Mouse (Mus musculus) megakaryocyte, embryonic 14.5 days (primary cell): ENCODE results near the gene Fhl3. TPM values are rescaled to one million over a fixed set of nuclear protein-coding genes. Genes with fewer than 3 reads are reported as not detected.
A peak's percentile ranks its signal among the peaks of the same experiment; 100 is the strongest.

Source experiments
- H3K27me3 ChIP-seq: replicated peaks from 2 replicates; pipeline ENCODE3; 2012; ENCODE audit warnings: inconsistent platforms
- H3K36me3 ChIP-seq: replicated peaks from 2 replicates; pipeline ENCODE3; 2012; ENCODE audit warnings: low read length, inconsistent platforms, mixed read lengths
- H3K4me1 ChIP-seq: 2 replicates; pipeline ENCODE4 v1.6.1; 2012; ENCODE audit warnings: inconsistent platforms
- H3K4me3 ChIP-seq: replicated peaks from 2 replicates; pipeline ENCODE3; 2012; ENCODE audit warnings: moderate library complexity, mild to moderate bottlenecking, inconsistent platforms
- H3K9me3 ChIP-seq: 2 replicates; pipeline ENCODE4 v1.6.1; 2012; ENCODE audit warnings: inconsistent platforms
- FLI1 ChIP-seq: IDR thresholded peaks from 2 replicates; pipeline ENCODE4 v1.6.1; 2012; ENCODE audit warnings: low read length, inconsistent platforms, mixed read lengths
- GATA1 ChIP-seq: IDR thresholded peaks from 3 replicates; pipeline ENCODE4 v1.6.1; 2012; ENCODE audit warnings: mixed read lengths, low read length, inconsistent platforms, borderline replicate concordance
- polyA plus RNA-seq: library from polyadenylated mRNA; stranded (reverse); fragments of >175 nt; gene quantifications from 2 replicates; pipeline ENCODE4 v1.2.3, GENCODE M21; 2012; ENCODE audit warnings: low replicate concordance; ENCODE audit not compliant: insufficient read depth

Fhl3 gene
- polyA plus RNA-seq, result 122 and 166 TPM in 2 replicates

DNA sequence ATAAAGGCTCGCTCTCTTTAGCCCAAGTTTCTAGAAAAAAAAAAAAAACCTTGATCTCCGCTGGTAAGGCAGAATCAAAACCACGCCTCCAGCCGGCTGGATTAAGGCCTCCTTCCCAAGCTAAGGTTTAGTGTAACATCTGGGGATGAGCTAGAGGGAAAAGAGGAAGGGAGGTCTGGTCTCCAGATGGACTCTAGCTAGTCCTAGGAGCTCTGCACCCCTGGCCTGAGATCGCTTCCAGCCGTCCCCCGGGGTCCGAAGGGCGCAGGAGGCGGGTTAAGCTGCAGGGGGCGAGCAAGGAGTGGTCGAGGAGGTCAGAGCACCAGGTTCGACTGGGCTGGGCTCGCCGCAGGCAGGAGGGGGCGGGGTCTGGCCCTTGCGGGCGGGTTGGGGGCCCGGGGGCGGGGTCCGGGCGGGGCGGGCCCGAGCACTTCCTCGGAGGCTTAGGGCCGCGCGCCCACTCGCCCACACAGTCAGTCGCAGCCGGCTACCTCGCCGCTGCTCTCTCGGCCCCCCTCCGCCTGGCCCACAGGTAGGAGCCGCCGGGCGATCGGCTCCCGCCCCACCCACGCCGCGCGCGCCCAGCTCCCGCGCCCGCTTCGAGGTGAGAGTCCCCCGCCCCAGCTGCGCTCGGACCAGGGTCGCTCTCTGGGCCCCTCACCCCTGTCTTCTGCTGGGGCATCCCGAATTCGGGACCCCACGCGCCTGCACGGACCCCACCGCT lies at the start of gene Fhl3:
Gene Fhl3, plus strand, starts transcription at position 454 of the 724 bp plus-strand sequence.
- Histone ChIP-seq H3K4me3 (peak within 1 kb of the TSS; percentile 94), H3K27me3 (no peaks in the 10 kb centered on the region), H3K9me3 (no peaks in the 10 kb centered on the region), H3K36me3 (peaks cover 43% of the 10 kb centered on the region), H3K4me1 (peaks cover 89% of the 10 kb centered on the region)
- no peak for TF ChIP-seq GATA1
- no peak for TF ChIP-seq FLI1

DNA sequence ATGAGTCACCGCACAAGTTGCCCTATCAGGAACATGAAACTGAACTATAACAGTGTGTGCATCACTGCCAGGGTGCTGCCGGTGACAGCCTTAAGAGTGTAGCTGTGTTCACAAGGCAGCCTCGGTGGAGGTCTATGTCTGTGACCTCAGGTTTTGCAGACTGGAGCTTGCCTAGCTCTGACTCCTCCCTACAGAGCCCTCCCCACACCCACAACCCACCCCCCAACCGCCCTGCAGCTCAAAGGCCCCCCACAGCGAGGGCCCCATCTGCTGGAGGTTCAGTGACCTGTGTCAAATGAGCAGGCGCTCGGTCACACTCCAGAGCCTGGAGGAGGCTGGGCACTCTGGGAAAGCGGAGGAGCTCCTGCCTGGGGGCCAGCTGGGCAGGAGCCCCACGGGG lies 47.6 kb upstream of the Fhl3 start:
- no peak for TF ChIP-seq GATA1
- no peak for TF ChIP-seq FLI1
- Histone ChIP-seq H3K4me1 (peaks cover 17% of the 10 kb centered on the region), H3K9me3 (no peaks in the 10 kb centered on the region), H3K36me3 (no peaks in the 10 kb centered on the region), H3K4me3 (no peak overlapping the region), H3K27me3 (peaks cover 95% of the 10 kb centered on the region)

DNA sequence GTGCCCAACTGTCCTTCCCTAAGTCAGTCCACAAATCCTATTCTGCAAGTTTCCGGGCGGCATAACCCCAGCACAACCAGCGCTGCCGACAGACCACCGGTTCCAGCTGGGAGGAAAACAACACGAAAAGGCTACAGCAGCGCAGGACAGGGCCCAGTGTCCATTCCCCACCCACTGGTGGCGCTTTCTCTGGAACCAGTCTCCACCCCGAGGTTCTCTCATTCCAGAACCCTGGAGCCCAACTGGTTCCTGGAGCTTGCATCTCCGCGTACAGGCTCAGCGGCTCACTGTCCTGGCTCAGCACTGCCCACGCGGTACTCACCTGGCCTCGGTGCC lies 44.0 kb upstream of the Fhl3 start, which contains the start of gene Pou3f1:
Gene Pou3f1, plus strand, starts transcription at position 290 of the 336 bp plus-strand sequence.
- no peaks in the 10 kb centered on the region for H3K36me3 ChIP-seq
- peaks cover 36% of the 10 kb centered on the region for H3K4me1 ChIP-seq
- H3K9me3 ChIP-seq, result no peaks in the 10 kb centered on the region
- peak within 1 kb of the TSS; percentile 86 for H3K4me3 ChIP-seq
- no peak for TF ChIP-seq GATA1
- TF ChIP-seq FLI1, result no peak
- peaks cover 94% of the 10 kb centered on the region for H3K27me3 ChIP-seq

DNA sequence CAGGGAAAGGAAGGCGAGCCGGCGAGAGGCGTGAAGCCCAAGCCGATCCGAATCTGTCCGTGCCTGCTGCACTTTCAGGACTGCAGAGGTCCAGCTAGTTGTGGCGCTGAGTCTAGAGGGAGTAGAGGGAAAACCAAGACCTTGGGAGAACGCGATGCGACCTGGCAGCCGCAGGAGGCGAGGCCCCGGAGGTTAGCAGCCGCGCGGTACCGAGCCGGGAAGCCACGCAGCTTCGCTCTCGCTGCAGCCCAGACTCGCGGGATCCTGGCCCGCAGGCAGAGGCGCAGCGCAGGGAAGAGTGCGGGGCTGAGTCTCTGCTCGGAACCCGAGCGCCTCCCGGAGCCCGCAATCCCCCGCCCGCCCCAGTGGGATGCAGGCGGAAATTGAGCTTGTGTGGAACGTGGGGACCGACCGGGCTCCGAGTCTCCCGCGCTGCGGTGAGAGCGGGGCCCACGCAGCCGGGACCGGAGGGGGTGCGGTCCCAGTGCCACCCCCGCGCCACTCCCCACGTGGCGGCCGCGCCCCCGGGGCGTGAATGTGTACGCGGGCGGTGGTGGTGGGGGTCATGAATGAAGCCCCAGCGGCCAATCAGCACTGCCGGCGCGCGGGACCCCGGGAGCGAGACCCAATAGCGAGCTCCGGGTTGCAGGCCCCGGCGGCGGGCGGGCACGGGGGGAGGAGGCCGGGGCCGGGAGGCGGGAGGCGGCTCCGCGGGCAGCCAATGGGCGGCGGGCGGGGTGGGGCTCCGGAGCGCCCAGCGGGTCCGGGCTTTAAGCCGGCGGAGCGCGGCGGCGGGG lies 43.4 kb upstream of the Fhl3 start:
- no peaks in the 10 kb centered on the region for H3K36me3 ChIP-seq
- TF ChIP-seq GATA1 (no peak), FLI1 (no peak)
- peaks cover 36% of the 10 kb centered on the region for H3K4me1 ChIP-seq
- H3K9me3 ChIP-seq, result no peaks in the 10 kb centered on the region
- H3K4me3 ChIP-seq, result peak overlapping the region; percentile 86
- peaks cover 95% of the 10 kb centered on the region for H3K27me3 ChIP-seq

DNA sequence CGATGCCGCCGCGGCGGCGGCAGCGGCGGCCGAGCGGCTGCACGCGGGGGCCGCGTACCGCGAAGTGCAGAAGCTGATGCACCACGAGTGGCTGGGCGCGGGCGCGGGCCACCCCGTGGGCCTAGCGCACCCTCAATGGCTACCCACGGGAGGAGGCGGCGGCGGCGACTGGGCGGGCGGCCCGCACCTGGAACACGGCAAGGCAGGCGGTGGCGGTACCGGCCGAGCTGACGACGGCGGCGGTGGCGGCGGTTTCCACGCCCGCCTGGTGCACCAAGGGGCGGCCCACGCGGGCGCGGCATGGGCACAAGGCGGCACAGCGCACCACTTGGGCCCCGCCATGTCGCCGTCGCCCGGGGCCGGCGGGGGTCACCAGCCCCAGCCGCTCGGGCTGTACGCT lies 42.7 kb upstream of the Fhl3 start:
- Histone ChIP-seq H3K4me3 (peak overlapping the region; percentile 86), H3K27me3 (peaks cover 95% of the 10 kb centered on the region), H3K9me3 (no peaks in the 10 kb centered on the region), H3K4me1 (peaks cover 34% of the 10 kb centered on the region), H3K36me3 (no peaks in the 10 kb centered on the region)
- no peak for TF ChIP-seq GATA1
- no peak for TF ChIP-seq FLI1

DNA sequence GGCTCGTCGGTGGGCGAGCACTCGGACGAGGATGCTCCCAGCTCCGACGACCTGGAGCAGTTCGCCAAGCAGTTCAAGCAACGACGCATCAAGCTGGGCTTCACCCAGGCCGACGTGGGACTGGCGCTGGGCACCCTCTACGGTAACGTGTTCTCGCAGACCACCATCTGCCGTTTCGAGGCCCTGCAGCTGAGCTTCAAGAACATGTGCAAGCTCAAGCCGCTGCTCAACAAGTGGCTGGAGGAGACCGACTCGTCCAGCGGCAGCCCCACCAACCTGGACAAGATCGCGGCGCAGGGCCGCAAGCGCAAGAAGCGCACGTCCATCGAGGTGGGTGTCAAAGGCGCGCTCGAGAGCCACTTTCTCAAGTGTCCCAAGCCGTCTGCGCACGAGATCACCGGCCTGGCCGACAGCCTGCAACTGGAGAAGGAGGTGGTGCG lies 42.1 kb upstream of the Fhl3 start:
- Histone ChIP-seq H3K4me3 (peak overlapping the region; percentile 86), H3K36me3 (no peaks in the 10 kb centered on the region), H3K9me3 (no peaks in the 10 kb centered on the region), H3K4me1 (peaks cover 33% of the 10 kb centered on the region), H3K27me3 (peaks cover 95% of the 10 kb centered on the region)
- TF ChIP-seq GATA1 (no peak), FLI1 (no peak)

DNA sequence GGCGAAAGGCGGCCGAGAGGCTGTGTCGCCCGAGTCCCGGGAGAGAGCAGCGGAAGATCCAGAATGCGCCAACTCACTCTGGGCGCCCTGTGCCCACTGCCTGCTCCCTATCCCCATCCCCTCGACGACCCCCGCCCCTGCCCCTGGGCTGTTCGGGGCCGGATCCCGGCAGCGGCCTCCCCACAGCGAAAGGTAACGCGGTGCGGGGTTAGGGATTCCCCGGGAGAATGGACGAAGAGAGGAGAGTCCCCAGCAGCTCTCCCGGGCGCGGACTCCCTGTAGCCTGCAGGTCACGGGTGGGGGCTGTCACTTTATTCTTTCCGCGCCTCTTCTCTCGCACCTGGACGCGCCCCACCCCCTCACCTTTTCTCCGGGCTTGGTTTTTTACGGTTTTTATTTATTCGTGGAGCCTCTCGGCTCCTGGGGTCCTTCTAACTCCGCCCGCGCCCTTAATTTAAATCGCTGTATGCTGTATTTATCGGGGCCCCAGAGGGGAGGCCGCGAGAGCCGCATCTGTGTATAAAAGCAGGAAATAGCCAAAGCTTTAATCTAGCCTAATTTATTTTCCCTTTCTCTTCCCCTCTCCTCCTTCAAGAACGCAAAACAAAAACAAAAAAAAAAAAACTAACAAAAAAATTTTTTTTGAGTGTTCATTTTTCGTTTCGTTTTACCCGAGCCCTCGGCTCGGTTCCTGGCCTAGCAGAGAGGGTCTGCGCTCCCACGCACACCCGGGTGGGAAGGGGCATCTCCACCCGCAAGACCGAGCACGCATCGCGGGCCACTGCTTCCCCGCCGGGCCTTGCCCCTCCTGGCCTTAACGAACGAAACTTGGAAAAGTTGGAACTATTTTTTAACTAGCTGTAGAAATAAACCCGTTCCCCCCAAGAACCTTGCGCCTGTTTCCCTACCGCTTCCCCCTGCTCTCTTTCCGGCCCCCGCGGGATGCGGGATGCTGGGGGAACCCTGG lies 41.0 kb upstream of the Fhl3 start:
- Histone ChIP-seq H3K27me3 (peaks cover 97% of the 10 kb centered on the region), H3K36me3 (no peaks in the 10 kb centered on the region), H3K4me3 (peak overlapping the region; percentile 84), H3K4me1 (peaks cover 33% of the 10 kb centered on the region), H3K9me3 (no peaks in the 10 kb centered on the region)
- TF ChIP-seq FLI1 (no peak), GATA1 (no peak)

DNA sequence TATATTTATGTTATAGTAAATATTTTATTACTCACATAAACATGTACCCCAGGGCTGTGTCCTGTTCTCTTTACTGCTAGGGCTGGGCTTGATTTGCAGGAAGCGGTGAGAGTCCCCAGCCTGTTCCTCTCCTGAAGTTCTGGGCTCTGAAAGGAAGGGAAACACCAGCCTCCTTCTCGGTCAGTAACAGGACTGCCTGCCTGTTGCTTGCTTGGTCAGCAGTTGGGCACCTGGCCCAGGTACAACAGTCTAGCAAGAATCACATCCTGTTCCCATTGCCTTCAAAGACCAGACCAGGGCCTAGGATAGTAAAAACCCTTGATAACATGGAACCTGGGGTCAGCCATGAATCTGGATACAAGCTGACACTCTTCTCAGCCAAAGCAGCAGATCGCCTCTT lies 39.9 kb upstream of the Fhl3 start:
- peaks cover 33% of the 10 kb centered on the region for H3K4me1 ChIP-seq
- H3K4me3 ChIP-seq, result no peak overlapping the region
- no peaks in the 10 kb centered on the region for H3K36me3 ChIP-seq
- no peak for TF ChIP-seq FLI1
- no peak for TF ChIP-seq GATA1
- no peaks in the 10 kb centered on the region for H3K9me3 ChIP-seq
- peaks cover 97% of the 10 kb centered on the region for H3K27me3 ChIP-seq

DNA sequence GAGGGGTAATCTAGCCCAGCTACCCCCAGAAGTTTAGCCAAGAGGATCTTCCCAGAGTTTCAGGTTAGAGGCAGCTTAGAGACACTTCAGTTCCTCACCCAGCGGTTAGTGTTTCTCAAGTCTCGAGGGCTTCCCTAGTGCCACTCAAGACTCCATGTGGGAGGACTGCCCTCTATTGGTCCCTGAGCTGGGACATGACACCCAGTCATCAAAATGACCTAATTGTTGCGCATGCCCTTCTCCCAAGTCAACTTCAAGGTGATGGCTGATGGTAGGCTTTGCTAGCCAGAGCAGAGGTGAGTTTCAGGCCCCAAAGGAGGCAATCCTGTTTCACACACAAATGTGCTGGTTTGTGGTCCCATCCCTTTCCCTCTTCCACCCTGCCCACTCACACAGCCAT lies 37.5 kb upstream of the Fhl3 start:
- no peaks in the 10 kb centered on the region for H3K36me3 ChIP-seq
- no peaks in the 10 kb centered on the region for H3K9me3 ChIP-seq
- peaks cover 17% of the 10 kb centered on the region for H3K4me1 ChIP-seq
- H3K27me3 ChIP-seq, result peaks cover 96% of the 10 kb centered on the region
- no peak overlapping the region for H3K4me3 ChIP-seq
- TF ChIP-seq FLI1 (no peak), GATA1 (no peak)

DNA sequence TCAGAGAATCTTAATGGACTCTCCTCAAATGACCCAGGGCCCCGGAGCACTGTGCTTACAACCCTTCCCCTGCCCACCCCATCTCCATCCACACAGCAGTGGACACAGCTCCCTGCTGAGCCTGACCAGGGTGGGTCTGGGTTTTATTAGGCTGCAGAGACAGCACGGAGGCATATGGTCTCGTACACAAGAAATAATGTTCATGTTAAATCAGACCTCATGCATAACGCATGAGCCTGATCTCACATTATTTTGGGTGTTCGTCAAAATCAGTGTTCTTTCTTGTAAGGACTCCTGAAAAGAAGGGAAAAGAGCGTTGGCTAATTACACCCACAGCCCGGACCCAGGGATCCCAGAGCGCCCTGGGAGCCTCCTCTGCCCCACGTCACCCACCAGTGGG lies 36.3 kb upstream of the Fhl3 start:
- Histone ChIP-seq H3K36me3 (no peaks in the 10 kb centered on the region), H3K4me1 (peaks cover 7% of the 10 kb centered on the region), H3K27me3 (peaks cover 96% of the 10 kb centered on the region), H3K4me3 (no peak overlapping the region), H3K9me3 (no peaks in the 10 kb centered on the region)
- TF ChIP-seq FLI1 (no peak), GATA1 (no peak)
